Mouse (Mus musculus): ENCODE data around the gene Aldh1l2.
"Not testable (repeated sequence)": the region's sequence is repeated elsewhere in the genome, so short reads cannot be mapped to it uniquely, and the experiment has no call there.

- not testable (repeated sequence) for TF ChIP-seq CTCF (IDR thresholded peaks at IDR 0.05; ENCODE audit: borderline replicate concordance, control insufficient read depth, extremely low read depth, insufficient read depth, low read length, poor library complexity); POLR2A (IDR thresholded peaks at IDR 0.05; ENCODE audit: control insufficient read depth, extremely low read depth, insufficient read depth, low read length, poor library complexity)
Measured at GRCm38 (mm10) chr10:83524238-83524637, 9.7 kb downstream of the Aldh1l2 start.

Measured in thymus, adult 2 months (tissue).